Mouse (Mus musculus) ovary, postnatal 10 days (tissue): Measurements from ENCODE around the gene Klhdc7b.

ENCODE experiments used
- DNase-seq: peaks from one replicate; pipeline ENCODE4 v3.0.0; 2022; ENCODE audit warnings: low spot score

Gene Klhdc7b

DNA sequence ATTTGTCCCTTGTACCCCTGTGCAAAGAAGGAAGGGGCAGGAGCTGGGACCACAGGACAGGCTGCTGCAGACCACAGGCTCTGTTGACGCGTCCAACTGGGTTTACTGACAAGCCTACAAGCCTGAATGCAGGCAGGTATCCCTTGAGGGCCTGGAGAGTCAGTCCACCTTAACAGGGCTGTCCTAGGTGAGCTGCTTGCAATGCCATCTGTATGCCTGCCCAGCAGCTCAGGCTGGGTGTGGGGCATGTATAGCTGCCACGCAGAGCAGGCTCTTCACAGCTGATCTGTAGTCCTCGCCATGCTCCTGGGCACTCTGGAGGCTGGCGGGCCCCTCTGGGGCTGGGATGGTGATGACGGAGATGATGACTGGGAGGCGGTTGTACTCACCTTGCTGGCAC lies at the start of gene Klhdc7b:
Gene Klhdc7b, plus strand, starts transcription at position 301 of the 400 bp plus-strand sequence.
- DNase-seq = no peak

DNA sequence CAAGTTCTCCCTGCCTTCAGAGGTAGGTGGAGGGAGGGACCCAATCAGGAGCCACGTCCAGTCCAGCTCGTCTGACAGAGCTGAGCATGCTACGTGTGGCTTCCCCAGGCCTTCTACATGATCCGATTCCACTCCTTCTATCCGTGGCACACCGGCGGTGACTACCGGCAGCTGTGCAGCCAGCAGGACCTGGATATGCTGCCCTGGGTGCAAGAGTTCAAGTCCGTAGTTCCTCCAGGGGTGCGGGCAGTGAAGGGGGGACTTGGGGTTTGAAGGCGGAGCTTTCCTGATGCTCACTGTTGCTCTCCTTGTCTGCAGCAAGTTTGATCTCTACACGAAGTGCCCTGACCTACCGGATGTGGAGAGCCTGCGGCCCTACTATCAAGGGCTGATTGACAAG lies 48.3 kb upstream of the Klhdc7b start:
- DNase-seq = no peak

DNA sequence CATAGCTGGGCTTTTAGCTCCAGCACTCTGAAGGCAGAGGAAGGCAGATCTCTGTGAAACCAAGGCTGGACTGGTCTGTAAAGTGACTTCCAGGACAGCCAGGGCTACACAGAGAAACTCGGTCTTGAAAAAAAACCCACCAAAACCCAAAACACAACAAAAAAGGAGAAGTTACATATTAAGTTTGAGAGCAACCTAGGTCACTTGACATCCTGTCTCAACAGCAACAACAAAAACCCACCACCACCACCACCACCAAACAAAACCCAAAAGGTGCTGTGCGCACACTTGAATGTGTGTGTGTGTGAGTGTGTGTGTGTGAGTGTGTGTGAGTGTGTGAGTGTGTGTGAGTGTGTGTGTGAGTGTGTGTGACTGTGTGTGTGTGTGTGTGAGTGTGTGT lies 45.0 kb upstream of the Klhdc7b start:
- DNase-seq = no peak

DNA sequence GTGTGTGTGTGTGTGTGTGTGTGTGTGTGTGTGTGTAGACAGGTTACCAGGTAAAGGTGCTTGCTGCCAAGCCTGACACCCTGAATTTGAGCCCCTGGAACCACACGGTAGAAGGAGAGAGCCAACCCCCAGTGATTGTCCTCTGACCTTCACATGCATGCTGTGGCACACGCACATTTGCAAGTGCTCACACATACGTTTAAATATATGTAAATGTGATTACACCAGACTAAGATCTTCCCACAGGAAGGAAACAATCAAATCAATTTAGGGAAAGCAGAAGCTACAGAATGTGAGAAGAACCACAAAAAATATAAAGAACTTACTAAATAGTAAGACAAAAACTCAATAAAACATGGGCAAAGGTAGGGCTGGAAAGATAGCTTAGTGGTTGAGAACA lies 44.6 kb upstream of the Klhdc7b start:
- no peak for DNase-seq

DNA sequence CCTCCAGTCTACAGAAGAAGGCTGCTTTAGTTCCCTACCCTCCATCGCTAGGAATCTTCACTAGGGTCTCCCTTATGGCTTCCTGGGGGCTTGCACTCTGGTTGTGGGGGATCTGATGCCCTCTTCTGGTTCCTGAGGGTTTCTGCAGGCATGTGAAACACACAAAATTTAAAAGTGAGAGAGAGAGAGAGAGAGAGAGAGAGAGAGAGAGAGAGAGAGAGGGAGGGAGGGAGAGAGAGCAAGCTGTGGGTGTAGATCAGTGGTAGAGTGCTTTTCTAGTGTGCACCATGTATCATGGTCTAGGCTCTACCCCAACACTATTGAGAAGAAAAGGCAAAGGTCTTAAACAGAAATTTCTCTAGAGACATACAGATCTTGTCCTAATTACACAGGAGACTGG lies 43.0 kb upstream of the Klhdc7b start:
- no peak for DNase-seq

DNA sequence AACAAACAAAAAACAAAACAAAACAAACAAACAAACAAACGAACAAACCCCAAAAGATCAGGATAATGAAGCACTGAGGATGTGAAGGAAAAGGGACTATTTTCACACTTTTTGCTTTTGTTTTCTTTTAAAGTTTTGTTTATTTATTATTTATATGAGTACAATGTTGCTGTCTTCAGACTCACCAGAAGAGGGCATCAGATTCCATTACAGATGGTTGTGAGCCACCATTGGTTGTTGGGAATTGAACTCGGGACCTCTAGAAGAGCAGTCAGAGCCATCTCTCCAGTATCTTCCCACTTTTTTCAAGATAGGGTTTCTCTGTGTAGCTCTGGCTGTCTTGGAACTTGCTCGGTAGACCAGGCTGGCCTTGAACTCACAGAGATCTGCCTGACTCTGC lies 41.4 kb upstream of the Klhdc7b start:
- DNase-seq = no peak

GRCm38 (mm10) chr15:89350447-89350846 lies 34.3 kb upstream of the Klhdc7b start:
- DNase-seq = no peak

- DNase-seq = no peak
These were observed 33.4 kb upstream of the Klhdc7b start for GRCm38 (mm10) chr15:89351302-89351701.

DNA sequence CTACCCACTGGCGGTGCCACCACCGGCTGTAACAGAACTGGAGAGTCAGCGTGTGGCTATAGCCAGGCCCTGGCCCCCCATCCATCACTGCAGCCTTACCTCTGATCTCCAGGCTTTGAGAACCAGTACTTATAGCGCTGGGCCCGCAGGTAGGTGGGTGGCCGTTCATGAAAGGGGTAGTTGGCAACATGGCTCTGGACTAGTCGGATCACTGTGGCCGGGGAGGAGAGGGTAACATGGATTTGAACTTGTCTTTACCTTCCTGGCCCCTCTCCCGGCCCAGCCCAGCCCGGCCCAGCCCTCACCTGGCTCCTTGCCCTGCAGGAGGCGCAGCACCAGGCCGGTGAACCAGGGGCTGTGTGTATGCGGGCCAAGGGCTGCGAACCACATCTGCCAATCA lies 32.7 kb upstream of the Klhdc7b start:
- no peak for DNase-seq

DNA sequence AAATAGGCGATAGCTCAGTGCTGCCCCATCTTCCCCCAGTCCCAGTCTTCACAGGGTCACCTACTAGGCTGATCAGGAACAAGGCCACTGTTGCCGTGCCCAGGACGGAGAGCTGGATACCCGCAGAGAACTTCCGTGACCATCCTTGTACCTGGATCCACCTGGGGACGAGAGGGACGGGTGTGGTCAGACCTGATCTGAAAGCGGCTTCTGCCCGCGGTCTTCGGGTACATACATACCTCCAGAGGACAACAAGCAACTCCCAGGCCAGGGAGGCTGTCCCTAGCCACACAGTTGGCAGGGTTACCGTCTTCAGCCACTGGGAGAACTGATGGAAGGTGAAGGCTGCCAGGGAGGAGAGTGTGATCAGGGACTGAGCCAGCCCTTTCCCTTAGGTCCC lies 31.9 kb upstream of the Klhdc7b start:
- no peak for DNase-seq

DNA sequence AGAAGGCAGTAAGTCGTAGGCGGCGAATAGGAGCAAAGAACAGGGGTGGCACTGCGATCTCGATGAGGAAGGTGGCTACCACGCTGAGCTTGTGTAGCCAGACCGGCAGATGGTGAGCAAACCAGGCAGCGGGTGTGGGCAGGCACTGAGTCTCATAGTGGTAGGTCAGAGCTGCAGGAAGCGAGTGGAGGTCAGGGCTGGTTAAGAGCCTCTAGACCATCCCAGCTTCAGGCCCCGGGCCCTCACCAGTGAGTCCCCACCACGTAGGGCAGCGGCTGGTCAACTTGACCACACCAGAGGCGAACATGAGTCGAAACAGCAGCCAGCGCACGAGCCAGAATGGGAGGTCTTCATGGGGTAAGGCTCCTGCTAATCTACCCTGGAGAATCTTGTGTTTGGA lies 30.9 kb upstream of the Klhdc7b start:
- DNase-seq = no peak

- DNase-seq = no peak
These were observed 30.3 kb upstream of the Klhdc7b start for GRCm38 (mm10) chr15:89354455-89354854.

GRCm38 (mm10) chr15:89355241-89356187 lies 29.2 kb upstream of the Klhdc7b start, which contains the start of the genes Lmf2 and Ncaph2:
TSS of gene Lmf2 (minus strand) at chr15:89355659.
TSS of gene Ncaph2 (plus strand) at chr15:89355719.
- peak; percentile 82 for DNase-seq

GRCm38 (mm10) chr15:89356372-89356771 lies 28.3 kb upstream of the Klhdc7b start:
- DNase-seq = no peak

DNA sequence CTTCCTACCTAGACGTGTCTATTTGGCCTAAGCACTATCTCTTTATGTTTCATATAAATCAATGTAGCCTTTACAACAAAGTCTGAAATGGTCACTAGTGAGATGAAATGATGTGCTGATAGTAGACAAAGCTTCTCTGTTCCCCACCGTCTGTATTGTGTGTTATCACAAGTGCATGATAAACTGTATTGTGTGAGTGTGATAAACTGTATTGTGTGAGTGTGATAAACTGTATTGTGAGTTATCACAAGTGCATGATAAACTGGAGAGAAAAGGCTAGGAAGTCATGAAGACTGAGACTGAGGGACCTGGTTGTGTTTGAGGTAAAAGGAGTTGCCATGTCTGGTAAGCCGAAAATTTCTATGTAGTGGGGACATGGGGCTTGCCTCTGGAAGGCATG lies 25.9 kb upstream of the Klhdc7b start:
- DNase-seq = no peak

GRCm38 (mm10) chr15:89363051-89363450 lies 21.7 kb upstream of the Klhdc7b start:
- no peak for DNase-seq

- DNase-seq = no peak
These were observed 19.6 kb upstream of the Klhdc7b start for GRCm38 (mm10) chr15:89365141-89365551.

DNA sequence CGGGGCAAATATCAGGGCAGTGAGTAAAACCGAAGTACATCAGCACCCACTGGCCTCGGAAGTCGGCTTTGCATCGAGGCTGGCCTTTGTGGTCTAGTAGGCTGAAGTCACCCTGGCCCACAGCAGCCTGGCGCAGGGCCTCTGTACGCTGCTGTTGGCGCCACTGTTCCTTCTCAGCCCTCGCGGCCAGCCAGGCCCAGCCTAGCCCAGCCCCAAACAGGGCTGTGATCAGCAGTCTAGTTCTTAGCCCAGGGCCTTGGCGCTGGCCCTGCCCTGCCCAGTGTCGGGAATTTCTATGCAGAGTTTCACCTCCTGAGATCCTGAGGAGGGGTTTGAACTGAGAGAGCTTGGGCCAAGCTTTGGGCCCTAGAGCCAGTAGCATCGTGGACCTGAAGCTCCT lies 12.6 kb upstream of the Klhdc7b start:
- no peak for DNase-seq

GRCm38 (mm10) chr15:89372536-89372935 lies 12.2 kb upstream of the Klhdc7b start:
- DNase-seq = no peak

DNA sequence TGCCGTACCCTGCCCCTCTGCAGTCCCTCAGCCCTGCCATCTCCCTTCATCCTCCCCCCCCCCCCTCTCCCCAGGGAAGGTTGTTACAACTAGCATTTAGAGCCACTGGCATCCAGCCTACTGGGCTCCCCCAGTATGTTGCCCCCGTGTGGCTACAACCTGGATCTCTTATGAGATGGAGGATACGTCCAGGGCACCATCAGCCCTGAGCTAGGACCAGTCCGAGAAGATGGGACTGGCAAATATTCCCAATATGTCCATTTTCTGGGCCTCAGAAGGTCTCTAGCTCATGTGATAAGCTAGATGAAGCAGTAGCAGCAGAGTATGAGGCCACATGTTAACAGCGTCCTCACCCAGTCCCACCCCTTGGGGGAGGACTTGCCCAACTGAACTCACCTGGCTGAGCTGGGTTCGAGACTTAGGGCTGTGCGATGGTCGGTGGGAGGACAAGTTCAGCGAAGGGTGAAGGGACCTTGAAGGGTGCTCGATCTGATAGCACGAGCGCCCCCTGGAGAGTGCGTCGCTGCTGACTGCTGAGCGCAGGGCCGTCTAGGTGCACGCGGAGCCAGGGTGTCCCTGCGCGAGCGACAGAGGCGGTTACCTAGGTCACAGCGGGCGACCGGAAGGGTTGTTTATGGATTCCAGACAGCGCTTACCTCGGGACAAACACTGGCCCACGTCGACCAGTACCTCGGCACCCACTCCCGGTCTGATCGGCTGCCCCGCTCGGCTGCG lies 11.5 kb upstream of the Klhdc7b start:
- peak; percentile 67 for DNase-seq

DNA sequence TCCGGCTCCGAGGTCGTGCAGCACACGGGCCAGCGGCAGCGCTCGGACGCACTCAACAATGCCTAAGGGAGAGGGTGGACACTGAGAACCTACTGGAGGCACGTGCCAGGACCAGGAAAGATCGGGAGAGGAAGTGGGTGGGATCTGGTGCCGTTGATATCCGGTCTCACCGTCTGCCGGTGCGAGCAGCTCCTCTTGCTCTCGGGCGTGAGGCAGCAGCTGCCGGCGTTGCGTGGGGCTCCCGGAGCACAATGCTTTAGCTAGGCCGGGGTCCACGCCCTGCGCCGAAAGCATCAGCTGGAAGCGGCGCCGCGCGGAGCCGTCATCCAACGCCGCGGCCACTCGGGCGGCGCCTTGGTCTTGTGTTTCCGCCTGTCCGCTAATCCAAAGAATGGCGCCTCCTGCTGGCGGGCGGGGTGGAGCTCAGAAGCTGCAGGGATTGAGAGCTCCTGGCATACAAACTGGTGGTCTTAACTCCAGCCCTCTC lies 10.9 kb upstream of the Klhdc7b start, which contains the start of gene Sco2:
Gene Sco2, minus strand, starts transcription at position 85 of the 487 bp plus-strand sequence.
- DNase-seq = peak; percentile 92

GRCm38 (mm10) chr15:89374340-89374739 lies 10.4 kb upstream of the Klhdc7b start:
- no peak for DNase-seq
